Mouse (Mus musculus) brain, embryonic 14.5 days (tissue): ENCODE measurements around the gene Brca2.

ENCODE experiments used
- CTCF ChIP-seq: fragments of 200-500 bp; IDR thresholded peaks from 2 replicates; pipeline ENCODE4 v1.5.1; 2012; ENCODE audit warnings: inconsistent platforms, mild to moderate bottlenecking, moderate library complexity, borderline replicate concordance; ENCODE audit not compliant: insufficient read depth, insufficient read length; ENCODE audit errors: extremely low read depth
- POLR2A ChIP-seq: fragments of 200-500 bp; IDR thresholded peaks from 2 replicates; pipeline ENCODE4 v1.6.1; 2012; ENCODE audit warnings: mild to moderate bottlenecking, inconsistent platforms, borderline replicate concordance; ENCODE audit not compliant: poor library complexity, insufficient read depth, insufficient read length, severe bottlenecking; ENCODE audit errors: extremely low read depth

DNA sequence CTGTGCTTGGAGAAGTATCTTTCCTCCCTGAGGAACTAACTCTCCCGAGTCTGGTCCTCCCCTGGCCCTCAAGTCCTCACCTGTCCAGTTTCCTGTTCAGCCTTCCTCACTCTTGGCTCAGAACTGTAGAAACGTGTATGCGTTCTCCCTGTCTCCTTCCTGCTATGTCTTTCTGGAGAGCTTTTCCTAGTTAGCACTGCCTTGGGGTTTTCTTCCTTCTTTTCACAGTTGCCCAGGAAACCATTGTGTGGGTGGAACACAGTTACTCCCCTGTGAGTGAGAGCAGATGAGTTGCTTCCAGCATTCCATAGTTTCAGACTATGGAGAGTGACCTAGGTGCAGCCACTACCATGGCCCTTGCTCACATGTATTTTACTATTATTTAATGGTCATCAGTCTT is 43.8 kb downstream of the Brca2 start:
- no peak for TF ChIP-seq CTCF
- TF ChIP-seq POLR2A = no peak
